Mouse (Mus musculus): ENCODE measurements around the gene Vmn1r85.
"Not testable (repeated sequence)": the region's sequence is repeated elsewhere in the genome, so short reads cannot be mapped to it uniquely, and the experiment has no call there.

Gene Vmn1r85

GRCm38 (mm10) chr7:13095073-13095472, at the start of gene Vmn1r85:
Vmn1r85 (minus strand) TSS chr7:13095173.
- in situ Hi-C loops (cut with MboI, MseI): no loop called here

- in situ Hi-C loops (cut with MboI, MseI): no loop called here
These were observed 45.1 kb upstream of the Vmn1r85 start, which contains the start of gene Vmn1r87 for GRCm38 (mm10) chr7:13140057-13140456. Vmn1r87 (minus strand) TSS chr7:13140157.

- in situ Hi-C loops (cut with MboI, MseI): no loop called here
These were observed 42.4 kb upstream of the Vmn1r85 start for GRCm38 (mm10) chr7:13137340-13137739.

GRCm38 (mm10) chr7:13131856-13132255, 36.9 kb upstream of the Vmn1r85 start:
- in situ Hi-C loops (cut with MboI, MseI): no loop called here

- in situ Hi-C loops (cut with MboI, MseI): not testable (repeated sequence)
These were observed 28.7 kb upstream of the Vmn1r85 start for GRCm38 (mm10) chr7:13123554-13124153.

GRCm38 (mm10) chr7:13119817-13120216, 24.8 kb upstream of the Vmn1r85 start, which contains the start of gene Vmn1r86:
Vmn1r86 (minus strand) TSS chr7:13119917.
- in situ Hi-C loops (cut with MboI, MseI): no loop called here

- in situ Hi-C loops (cut with MboI, MseI): loop anchor here (5.0 to 25.0 kb wide), 3 partner anchors 215 to 1250 kb away; partner anchors contain the start of genes Lig1 (in 1 of the 2) and Zswim9 (in 1 of the 2)
These were observed 22.7 kb downstream of the Vmn1r85 start for GRCm38 (mm10) chr7:13072293-13072692.

- in situ Hi-C loops (cut with MboI, MseI): loop anchor here in 1 of 2 experiments (25.0 kb wide), 1 partner anchor 224 kb away; the partner anchor contains the start of genes Lig1 and Zswim9
These were observed 31.6 kb downstream of the Vmn1r85 start for GRCm38 (mm10) chr7:13063399-13063798.

GRCm38 (mm10) chr7:13059536-13059935, 35.4 kb downstream of the Vmn1r85 start:
- in situ Hi-C loops (cut with MboI, MseI): loop anchor here (5.0 to 25.0 kb wide), 3 partner anchors 218 to 585 kb away; partner anchors contain the start of genes Lig1 (in 2 of the 2), Zswim9 (in 2 of the 2) and Zfp606 (in 1 of the 2)

- in situ Hi-C loops (cut with MboI, MseI): loop anchor here (5.0 to 25.0 kb wide), 3 partner anchors 220 to 582 kb away; partner anchors contain the start of genes Lig1 (in 2 of the 2), Zswim9 (in 2 of the 2) and Zfp606 (in 1 of the 2)
These were observed 37.9 kb downstream of the Vmn1r85 start for GRCm38 (mm10) chr7:13056913-13057700.

GRCm38 (mm10) chr7:13054287-13055010, 40.5 kb downstream of the Vmn1r85 start, which contains the start of gene Mzf1:
Mzf1 (minus strand) TSS chr7:13054764.
- in situ Hi-C loops (cut with MboI, MseI): loop anchor here (5.0 to 25.0 kb wide), 3 partner anchors 223 to 580 kb away; partner anchors contain the start of genes Lig1 (in 2 of the 2), Zswim9 (in 2 of the 2) and Zfp606 (in 1 of the 2)

GRCm38 (mm10) chr7:13053961-13054286, 41.0 kb downstream of the Vmn1r85 start:
- in situ Hi-C loops (cut with MboI, MseI): loop anchor here (10.0 to 25.0 kb wide), 2 partner anchors 233 to 579 kb away; partner anchors contain the start of genes Lig1 (in 1 of the 2), Zfp606 (in 1 of the 2) and Zswim9 (in 1 of the 2)

GRCm38 (mm10) chr7:13053501-13053900, 41.5 kb downstream of the Vmn1r85 start:
- in situ Hi-C loops (cut with MboI, MseI): loop anchor here (10.0 to 25.0 kb wide), 2 partner anchors 234 to 579 kb away; partner anchors contain the start of genes Lig1 (in 1 of the 2), Zfp606 (in 1 of the 2) and Zswim9 (in 1 of the 2)

- in situ Hi-C loops (cut with MboI, MseI): loop anchor here (10.0 to 25.0 kb wide), 2 partner anchors 234 to 578 kb away; partner anchors contain the start of genes Lig1 (in 1 of the 2), Zfp606 (in 1 of the 2) and Zswim9 (in 1 of the 2)
These were observed 42.0 kb downstream of the Vmn1r85 start for GRCm38 (mm10) chr7:13053001-13053400.

- in situ Hi-C loops (cut with MboI, MseI): loop anchor here in 1 of 2 experiments (10.0 kb wide), 1 partner anchor 249 kb away; no protein-coding TSS in a partner anchor
These were observed 48.9 kb downstream of the Vmn1r85 start for GRCm38 (mm10) chr7:13046084-13046483.

GRCm38 (mm10) chr7:13044254-13044625, 50.7 kb downstream of the Vmn1r85 start:
- in situ Hi-C loops (cut with MboI, MseI): loop anchor here (5.0 to 10.0 kb wide), 3 partner anchors 37 to 572 kb away; no protein-coding TSS in a partner anchor

- in situ Hi-C loops (cut with MboI, MseI): loop anchor here (5.0 to 10.0 kb wide), 3 partner anchors 36 to 571 kb away; no protein-coding TSS in a partner anchor
These were observed 51.3 kb downstream of the Vmn1r85 start for GRCm38 (mm10) chr7:13043445-13044253.

GRCm38 (mm10) chr7:13043120-13043444, 51.9 kb downstream of the Vmn1r85 start:
- in situ Hi-C loops (cut with MboI, MseI): loop anchor here (5.0 to 10.0 kb wide), 3 partner anchors 36 to 571 kb away; no protein-coding TSS in a partner anchor

- in situ Hi-C loops (cut with MboI, MseI): loop anchor here (5.0 to 10.0 kb wide), 3 partner anchors 35 to 570 kb away; no protein-coding TSS in a partner anchor
These were observed 52.5 kb downstream of the Vmn1r85 start for GRCm38 (mm10) chr7:13042511-13042910.

- in situ Hi-C loops (cut with MboI, MseI): loop anchor here (5.0 to 10.0 kb wide), 3 partner anchors 34 to 569 kb away; no protein-coding TSS in a partner anchor
These were observed 53.7 kb downstream of the Vmn1r85 start for GRCm38 (mm10) chr7:13041256-13041655.

Measured in T-helper 17 cell (primary cell).